Mouse (Mus musculus) testis, adult 2 months (tissue): ENCODE measurements around the gene Rbfox2.

ENCODE experiments used
- CTCF ChIP-seq: fragments of 200-500 bp; IDR thresholded peaks from 2 replicates; pipeline ENCODE4 v1.5.1; 2012; ENCODE audit warnings: low read depth, mild to moderate bottlenecking, inconsistent platforms, low read length, moderate library complexity; ENCODE audit not compliant: control insufficient read depth, insufficient read depth, insufficient replicate concordance
- POLR2A ChIP-seq: fragments of 200-500 bp; IDR thresholded peaks from 2 replicates; pipeline ENCODE4 v1.6.1; 2012; ENCODE audit warnings: low read depth, mild to moderate bottlenecking, inconsistent platforms, low read length, moderate library complexity; ENCODE audit not compliant: control insufficient read depth

DNA sequence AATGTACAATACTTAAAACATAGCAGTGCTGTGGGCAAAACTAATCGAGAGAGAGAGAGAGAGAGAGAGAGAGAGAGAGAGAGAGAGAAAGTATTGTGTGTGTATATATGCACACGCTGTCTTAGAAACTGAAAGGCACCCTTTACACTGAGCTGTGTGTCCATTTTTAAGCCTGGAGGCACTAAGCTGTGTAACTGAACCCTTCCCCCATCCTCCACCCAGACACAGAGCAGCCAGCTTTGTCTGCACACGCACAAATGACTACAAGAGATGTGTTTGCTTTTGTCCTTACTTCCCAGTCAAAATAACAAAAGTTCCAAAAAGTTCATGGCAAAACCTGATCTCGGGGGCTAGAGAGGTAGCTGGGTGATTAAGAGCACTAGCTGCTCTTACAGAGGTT is 80.9 kb downstream of the Rbfox2 start:
- TF ChIP-seq POLR2A (no peak), CTCF (no peak)
